Mouse (Mus musculus) embryonic stem cell, embryonic (primary cell): Measurements from ENCODE around the gene Coq9.

Experiments used
- CTCF ChIA-PET, 4 experiments: fragments of 300-600 bp in 2 of 4; fragments of 350-600 bp in 2 of 4; sonication (Branson Sonifier 250); formaldehyde crosslinking; loops; one replicate each; lab custom pipeline; 2022; ENCODE audit warnings: inconsistent platforms in 2 of 4; lab: Charles Lee
- POLR2A ChIA-PET, 4 experiments: fragments of 300-600 bp in 2 of 4; fragments of 350-600 bp in 2 of 4; sonication (Branson Sonifier 250); formaldehyde crosslinking; loops; one replicate each; lab custom pipeline; 2022; ENCODE audit warnings: antibody characterized with exemption in 4 of 4, inconsistent platforms in 1 of 4; lab: Charles Lee

Gene Coq9

DNA sequence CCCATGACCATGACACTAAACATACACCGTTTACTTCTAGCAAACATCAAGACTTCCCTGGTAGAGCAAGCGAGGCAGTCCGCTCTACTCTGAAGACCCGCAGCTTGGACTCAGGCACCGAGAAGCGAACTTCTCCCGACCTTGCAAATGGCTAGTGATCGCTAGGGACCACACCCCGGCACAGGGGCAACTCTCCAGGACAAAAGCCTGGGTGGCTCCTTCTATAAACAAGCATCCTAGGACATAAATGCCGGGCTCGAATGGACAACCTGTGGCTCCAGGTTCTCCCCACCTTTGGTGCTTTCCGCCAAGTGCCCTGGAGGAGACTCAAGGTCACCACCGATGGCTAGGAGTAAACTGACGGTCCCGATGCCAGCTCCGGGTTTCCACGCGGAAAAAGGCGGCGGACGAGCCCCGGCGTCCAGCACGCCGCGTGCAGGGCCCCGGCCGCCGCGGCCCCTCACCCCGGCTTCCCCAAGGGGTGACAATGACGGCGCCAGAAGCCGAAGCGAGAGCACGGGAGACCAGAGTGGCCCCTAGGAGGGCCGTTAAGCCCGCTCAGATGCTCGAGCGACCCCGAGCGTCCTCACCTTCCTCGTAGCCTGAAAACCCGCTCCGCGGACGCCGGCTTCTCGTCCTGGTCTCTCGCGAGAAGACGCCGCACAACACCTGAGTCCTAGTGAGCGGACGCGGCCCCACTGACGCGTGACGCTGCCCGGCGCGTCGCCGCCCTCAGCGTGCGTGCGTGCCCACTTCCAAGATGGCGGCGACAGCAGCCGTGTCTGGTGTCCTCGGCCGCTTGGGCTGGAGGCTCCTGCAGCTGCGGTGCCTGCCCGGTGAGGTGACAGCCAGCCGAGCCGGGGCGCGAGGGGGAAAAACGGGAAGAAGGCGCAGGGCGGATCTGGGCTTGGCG, at the start of gene Coq9, which contains the start of gene Ciapin1:
Coq9 (plus strand) TSS at position 660 of the 913 bp plus-strand sequence.
Ciapin1 (minus strand) TSS at position 697 of the 913 bp plus-strand sequence.
- ChIA-PET POLR2A (interaction anchor here in 3 of 4 experiments (0.7 to 5.6 kb wide), 29 partner anchors 8 to 435 kb away, joined by 3 to 84 read pairs (median 4); partner anchors contain the start of genes Dok4 (in 2 of the 3), Fam192a (in 2 of the 3), Rspry1 (in 2 of the 3) and Katnb1 (in 1 of the 3)), CTCF (interaction anchor here (0.6 to 1.7 kb wide), 7 partner anchors 15 to 978 kb away, joined by 3 to 7 read pairs (median 4); no protein-coding TSS in a partner anchor)

DNA sequence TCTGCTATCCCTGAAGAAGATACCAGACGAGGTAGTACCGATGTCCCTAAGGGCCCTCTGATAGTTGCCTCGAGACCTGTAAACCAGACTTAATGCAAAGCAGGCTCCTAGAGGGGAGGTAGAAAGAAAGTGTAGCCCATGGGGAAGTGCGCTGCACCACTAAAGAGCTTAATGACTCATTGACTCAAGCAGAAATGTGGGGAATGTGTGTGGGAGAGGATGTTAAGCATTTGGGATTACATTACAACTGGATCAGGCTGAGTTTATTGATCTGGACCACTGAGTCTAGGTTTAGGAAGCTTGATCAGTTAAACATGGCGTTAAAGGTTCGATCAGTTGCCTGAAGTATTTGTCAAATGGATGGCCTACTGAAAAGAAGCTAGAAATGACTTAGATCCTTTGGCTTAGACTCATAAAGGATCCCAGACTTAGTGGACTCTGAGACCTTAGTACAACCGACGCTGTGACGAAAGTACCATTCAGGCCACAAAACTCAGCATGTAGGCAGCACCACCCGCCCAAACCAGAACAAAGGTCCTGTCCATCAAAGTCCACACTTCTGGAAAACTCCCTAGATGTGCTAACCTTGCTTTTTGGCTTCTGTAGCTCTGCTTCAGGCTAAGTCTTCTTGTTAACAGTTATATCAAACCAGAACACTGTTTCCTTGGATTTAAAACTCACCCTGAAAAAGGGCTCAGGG, 48.7 kb upstream of the Coq9 start:
- ChIA-PET CTCF (interaction anchor here in 1 of 4 experiments (0.8 kb wide), 1 partner anchor 12 kb away, joined by 3 read pairs; no protein-coding TSS in a partner anchor), POLR2A (interaction anchor here in 2 of 4 experiments (1.2 to 1.4 kb wide), 2 partner anchors 17 kb away, joined by 5 read pairs; partner anchors contain the start of gene Cx3cl1 (in 2 of the 2))

DNA sequence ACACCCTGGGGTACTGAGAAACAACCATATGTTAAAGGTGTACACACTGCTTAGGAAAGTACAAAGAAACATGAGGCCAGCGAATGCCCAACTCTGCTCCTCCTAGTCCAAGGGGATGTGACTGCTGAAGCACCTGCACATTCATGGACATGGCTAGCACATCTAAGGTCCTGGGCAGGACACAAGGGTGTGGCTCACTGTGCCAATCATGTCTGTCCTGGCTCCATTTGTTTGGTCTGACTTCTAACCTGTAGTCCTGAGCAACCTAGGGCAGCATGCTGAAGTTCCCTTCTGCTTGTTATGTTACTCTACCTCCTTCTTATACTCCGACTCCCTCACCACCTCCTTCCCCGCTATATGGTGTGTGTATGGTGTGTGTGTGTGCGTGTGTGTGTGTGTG, 43.8 kb upstream of the Coq9 start:
- ChIA-PET POLR2A (no interaction called here), CTCF (no interaction called here)

DNA sequence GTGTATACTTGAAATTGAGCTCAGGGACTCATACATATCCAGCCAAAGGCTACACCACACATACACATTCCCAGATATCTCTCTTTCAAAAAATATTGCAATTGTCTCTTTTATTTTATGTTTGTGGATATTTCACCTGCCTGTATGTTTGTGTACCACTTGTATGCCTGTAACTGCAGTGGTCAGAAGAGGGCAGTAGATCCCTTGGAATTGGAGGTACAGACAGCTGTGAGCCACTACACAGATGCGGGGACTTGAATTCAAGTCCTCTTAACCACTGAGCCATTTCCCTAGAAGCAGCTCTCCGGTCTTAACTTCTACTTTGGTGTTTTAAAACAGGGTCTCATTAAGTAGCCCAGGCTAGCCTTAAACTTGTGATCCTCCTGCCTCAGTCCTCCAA, 43.3 kb upstream of the Coq9 start:
- CTCF ChIA-PET: no interaction called here
- POLR2A ChIA-PET: interaction anchor here in 1 of 4 experiments (0.6 kb wide), 1 partner anchor 65 kb away, joined by 6 read pairs; no protein-coding TSS in a partner anchor

DNA sequence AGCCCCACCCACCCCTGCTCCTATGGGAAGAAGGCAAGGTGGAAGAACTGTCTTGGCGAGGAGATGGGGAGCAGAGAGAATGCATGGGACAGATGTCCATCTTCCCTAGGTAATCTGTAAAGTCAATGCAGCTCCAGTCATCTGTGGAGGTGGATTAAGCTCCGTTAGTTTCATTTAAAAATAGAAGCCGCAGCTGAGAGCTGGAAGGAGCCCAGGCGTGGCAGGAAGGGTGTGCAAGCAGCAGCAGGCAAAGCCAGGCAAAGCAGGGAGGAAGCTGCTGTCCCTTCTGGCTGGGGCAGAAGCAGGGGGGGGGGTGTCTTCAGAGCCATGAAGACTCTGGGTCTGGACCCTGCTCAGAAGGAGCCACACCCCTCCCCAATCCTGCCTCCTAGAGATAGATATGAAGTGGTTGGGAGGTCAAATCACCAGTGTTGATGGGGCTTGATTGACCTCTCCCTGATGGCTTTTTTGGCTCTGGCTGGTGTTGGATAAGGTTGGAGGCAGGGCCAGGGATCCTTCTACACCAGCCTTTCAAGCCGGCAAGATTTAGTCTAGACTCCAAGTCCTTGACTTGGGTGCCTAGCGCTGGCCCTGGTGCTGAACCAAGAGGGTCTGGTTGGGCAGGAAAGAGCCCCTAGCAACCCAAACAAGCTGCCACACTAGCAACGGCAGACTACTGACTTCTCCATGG, 37.7 kb upstream of the Coq9 start:
- ChIA-PET CTCF (interaction anchor here in 3 of 4 experiments (0.6 to 2.7 kb wide), 6 partner anchors 11 to 122 kb away, joined by 3 to 11 read pairs (median 4); no protein-coding TSS in a partner anchor), POLR2A (interaction anchor here in 2 of 4 experiments (1.4 to 1.6 kb wide), 2 partner anchors 9 to 28 kb away, joined by 3 to 4 read pairs; partner anchors contain the start of gene Cx3cl1 (in 1 of the 2))

DNA sequence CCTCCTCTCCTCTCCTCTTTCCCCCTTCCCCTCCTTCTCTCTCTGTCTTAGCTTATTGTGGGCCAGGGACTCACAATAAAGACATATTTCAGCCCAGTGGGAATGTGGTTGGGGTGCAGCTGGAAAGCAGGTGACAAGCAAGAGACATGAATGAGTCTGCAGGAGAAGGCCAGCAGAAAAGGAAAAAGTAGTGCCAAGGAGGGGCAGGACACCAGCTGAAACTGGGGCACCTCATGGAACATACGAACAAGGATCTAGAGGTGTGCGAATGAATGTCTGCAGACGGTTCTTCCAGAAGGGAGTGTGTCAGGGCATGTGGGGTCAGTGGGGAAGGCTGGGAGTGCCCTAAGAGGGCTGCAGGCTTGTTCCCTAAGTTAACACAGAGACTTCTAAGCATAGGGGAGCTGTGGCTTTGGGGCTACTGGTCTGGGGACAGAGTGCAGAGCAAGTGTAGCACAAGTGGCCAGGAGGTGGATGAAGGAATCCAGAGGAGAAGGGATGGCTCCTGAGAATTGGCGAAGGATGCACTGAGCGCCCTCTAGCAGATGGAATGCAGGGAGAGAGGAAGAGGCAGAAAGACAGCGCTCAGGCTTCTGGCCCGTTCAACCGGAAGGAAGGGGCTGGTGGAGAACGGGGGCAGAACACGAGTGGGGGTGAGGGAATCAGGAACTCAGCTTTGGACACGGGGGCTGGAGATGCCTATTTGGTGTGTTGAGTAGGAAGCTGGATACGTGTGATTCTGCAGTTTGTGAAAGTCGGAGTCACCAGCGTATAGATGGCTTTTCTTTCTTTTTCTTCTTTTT, 36.6 kb upstream of the Coq9 start:
- POLR2A ChIA-PET: interaction anchor here in 3 of 4 experiments (0.5 to 1.6 kb wide), 5 partner anchors 10 to 767 kb away, joined by 3 to 10 read pairs (median 3); partner anchors contain the start of gene Cx3cl1 (in 1 of the 3)
- CTCF ChIA-PET: interaction anchor here in 3 of 4 experiments (0.6 to 2.7 kb wide), 7 partner anchors 12 to 121 kb away, joined by 3 to 11 read pairs (median 4); no protein-coding TSS in a partner anchor

DNA sequence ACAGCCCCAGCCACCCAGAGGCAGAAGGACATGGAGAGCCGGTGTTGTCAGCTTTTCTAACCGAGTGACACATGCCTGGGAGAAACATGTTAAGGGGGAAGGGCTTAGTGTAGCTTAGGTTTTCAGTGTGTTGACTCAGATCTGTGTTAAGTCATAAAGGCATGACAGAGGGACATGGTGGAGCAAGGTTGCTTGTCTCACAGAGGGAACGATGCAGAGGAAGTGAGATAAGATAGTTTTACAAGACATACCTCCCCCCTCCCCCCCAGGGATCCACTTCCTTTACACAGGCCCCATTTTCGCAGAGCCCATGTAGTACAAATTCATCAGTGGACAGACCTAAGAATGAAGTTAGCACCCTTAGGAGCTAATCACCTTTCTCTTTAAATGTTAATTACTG, 35.7 kb upstream of the Coq9 start:
- ChIA-PET POLR2A (interaction anchor here in 2 of 4 experiments (0.5 to 1.0 kb wide), 5 partner anchors 21 to 888 kb away, joined by 3 read pairs; no protein-coding TSS in a partner anchor), CTCF (interaction anchor here (0.6 to 2.7 kb wide), 5 partner anchors 12 to 828 kb away, joined by 3 to 11 read pairs (median 5); no protein-coding TSS in a partner anchor)

DNA sequence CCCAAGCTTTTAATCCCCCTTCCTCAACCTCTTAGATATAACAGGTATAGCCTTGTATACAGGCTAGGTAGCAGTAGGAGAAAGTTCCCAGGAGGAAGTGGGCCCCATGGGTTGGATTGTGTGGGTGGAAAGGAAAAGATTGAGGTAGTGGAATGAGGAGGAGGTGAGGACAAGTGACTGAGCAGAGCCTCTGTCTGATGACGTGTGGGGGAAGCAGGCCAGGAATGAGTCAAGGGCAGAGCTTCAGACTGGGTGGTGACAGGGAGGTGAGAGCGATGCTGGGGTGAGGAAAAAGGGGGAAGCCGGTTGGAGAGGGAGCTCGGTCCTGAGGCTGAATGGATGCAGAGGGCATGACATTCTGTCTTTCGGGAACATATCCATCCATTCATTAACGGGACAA, 34.6 kb upstream of the Coq9 start:
- CTCF ChIA-PET: interaction anchor here in 1 of 4 experiments (2.7 kb wide), 1 partner anchor 11 kb away, joined by 11 read pairs; no protein-coding TSS in a partner anchor
- POLR2A ChIA-PET: interaction anchor here in 1 of 4 experiments (0.6 kb wide), 1 partner anchor 60 kb away, joined by 6 read pairs; no protein-coding TSS in a partner anchor

DNA sequence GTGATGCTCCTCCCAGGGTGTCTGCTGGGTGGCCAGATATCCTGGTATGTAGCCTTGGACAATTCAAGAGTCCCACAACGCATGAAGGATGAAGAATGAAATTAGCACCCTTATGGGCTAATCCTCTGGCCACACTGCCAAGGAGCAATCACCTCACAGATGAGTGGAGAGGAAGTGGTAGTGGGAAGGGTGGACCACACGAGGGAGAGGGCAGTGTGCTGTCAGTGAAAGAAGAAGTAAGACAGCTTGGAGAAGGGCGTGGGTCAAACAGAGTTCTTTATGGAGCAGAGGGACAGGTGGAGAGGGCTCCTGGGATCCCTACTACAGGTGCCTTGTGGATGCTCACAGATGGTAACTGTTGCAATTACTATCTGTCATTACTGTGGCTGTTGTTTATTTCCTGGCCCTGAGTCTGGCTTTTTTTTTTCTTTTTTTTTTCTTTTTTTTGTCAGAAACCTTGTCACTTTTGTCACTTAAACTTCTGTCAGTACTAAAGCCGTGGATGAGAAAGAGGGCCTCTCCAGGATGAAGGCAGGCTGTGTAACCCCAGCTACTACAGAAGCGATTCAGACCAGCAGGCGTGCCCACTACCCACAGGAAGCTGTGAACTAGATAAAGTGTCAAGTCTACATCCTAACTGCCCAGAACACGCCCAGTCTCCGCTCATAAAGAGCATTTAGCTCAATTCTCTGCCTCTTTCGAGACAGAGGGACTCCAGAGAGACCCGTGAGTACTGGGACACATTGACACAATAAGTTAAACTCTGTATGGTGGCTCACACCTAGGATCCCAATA, 33.4 kb upstream of the Coq9 start:
- CTCF ChIA-PET: interaction anchor here in 2 of 4 experiments (0.5 to 1.2 kb wide), 2 partner anchors 10 to 101 kb away, joined by 3 to 18 read pairs; no protein-coding TSS in a partner anchor
- POLR2A ChIA-PET: interaction anchor here in 1 of 4 experiments (0.8 to 2.4 kb wide), 2 partner anchors 13 to 16 kb away, joined by 5 to 6 read pairs; no protein-coding TSS in a partner anchor

DNA sequence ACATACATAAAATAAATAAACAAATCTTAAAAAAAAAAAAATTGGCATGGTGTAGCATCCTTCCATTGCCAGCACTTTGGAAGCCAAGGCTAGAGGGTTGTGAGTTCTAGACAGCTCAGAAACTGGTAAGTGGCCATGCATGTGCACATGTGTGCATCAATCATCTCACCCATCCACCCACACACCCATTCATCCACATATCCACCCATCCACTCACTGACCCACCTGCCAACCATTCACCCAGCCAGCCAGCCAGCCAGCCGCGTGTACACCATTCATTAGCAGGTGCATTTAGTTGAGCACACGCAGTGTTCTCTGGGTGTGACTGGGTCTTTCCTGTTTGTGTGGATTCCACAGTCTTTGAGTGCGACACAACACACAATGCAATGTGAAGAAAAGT, 32.3 kb upstream of the Coq9 start:
- ChIA-PET CTCF (interaction anchor here in 2 of 4 experiments (0.7 to 1.4 kb wide), 3 partner anchors 9 to 168 kb away, joined by 3 to 5 read pairs (median 3); no protein-coding TSS in a partner anchor), POLR2A (interaction anchor here in 3 of 4 experiments (1.2 to 2.4 kb wide), 4 partner anchors 14 to 100 kb away, joined by 3 to 6 read pairs (median 5); no protein-coding TSS in a partner anchor)

DNA sequence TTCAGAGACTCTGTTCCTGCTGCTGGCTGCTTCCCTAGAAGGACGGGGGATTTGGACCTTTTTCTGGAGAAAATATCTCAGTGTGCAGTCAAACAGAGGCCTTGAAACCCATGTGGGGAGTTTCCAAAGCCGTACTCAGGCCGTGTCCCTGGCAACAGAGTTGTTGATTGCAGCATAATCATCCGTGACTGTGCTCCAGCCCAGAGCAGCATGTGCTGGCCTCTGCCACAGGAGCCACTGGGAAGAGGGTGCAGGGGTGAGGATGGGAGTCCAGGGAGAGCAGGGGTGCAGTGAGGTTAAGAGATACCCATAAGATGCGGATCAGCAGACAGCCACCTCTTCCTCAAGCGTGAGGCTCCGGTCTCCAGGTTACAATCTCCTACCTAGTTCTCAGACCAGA, 30.6 kb upstream of the Coq9 start:
- CTCF ChIA-PET: no interaction called here
- POLR2A ChIA-PET: interaction anchor here in 1 of 4 experiments (0.6 kb wide), 1 partner anchor 122 kb away, joined by 6 read pairs; no protein-coding TSS in a partner anchor

DNA sequence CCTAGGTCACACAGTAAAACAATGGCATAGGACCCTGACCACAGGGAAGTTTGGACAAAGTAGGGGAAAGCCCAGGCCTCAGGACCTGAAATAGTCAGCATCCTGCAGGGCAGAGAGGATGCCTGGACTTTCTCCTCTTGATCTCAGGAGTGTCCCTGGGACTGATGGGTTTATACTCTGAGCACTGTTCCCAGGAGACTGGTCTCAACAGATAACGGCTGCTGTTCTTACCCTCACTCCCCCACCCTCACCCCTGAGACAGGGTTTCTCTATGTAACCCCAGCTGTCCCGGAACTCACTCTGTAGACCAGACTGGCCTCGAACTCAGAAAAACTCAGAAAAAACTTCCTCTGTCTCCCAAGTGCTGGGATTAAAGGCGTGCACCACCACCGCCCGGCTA, 29.7 kb upstream of the Coq9 start:
- ChIA-PET POLR2A (no interaction called here), CTCF (no interaction called here)

DNA sequence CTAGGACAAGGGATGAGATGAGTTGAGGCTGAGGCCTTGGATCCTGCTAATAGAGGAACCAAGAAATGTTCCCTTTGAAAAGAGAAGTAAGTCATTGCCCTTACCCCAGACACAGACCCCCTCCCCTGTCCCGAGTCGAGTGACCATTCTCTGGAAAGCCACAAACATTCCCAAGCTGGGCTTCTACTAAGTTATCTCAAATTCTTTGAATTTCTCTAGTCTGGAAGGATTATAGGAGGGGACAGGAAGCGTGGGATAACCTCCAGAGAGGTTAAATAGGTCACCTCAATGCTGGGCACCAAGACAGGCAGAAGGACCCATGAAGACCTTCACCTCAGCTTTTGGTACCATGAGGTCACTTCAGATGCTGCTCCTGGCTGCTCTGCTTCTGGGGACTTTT, 28.0 kb upstream of the Coq9 start, which contains the start of gene Ccl17:
Ccl17 (plus strand) TSS at position 301 of the 400 bp plus-strand sequence.
- CTCF ChIA-PET: interaction anchor here in 2 of 4 experiments (1.3 to 2.4 kb wide), 2 partner anchors 106 kb away, joined by 6 to 7 read pairs; no protein-coding TSS in a partner anchor

DNA sequence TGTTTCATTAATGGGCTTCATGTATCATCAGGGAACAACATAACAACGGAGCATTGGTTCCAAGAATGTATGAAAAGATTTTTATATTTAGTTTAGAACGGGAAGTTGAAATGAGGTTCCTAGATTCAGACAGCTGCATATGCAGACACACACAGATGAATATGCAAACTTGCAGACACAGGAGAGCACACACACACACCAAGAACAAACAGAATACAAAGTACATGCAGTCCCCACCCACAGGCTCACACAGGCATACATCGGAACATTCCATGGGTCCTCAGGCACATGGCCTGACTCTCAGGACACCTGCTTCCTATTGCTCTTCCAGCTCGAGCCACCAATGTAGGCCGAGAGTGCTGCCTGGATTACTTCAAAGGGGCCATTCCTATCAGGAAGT, 27.3 kb upstream of the Coq9 start:
- POLR2A ChIA-PET: interaction anchor here in 1 of 4 experiments (1.5 kb wide), 1 partner anchor 39 kb away, joined by 3 read pairs; the partner anchor contains the start of gene Cx3cl1
- CTCF ChIA-PET: interaction anchor here in 2 of 4 experiments (1.0 to 2.4 kb wide), 3 partner anchors 12 to 107 kb away, joined by 4 to 7 read pairs (median 6); no protein-coding TSS in a partner anchor

More for the DNA sequence above, 28.0 kb upstream of the Coq9 start, which contains the start of gene Ccl17:
- POLR2A ChIA-PET: interaction anchor here in 1 of 4 experiments (1.0 to 1.5 kb wide), 2 partner anchors 10 to 39 kb away, joined by 3 read pairs; partner anchors contain the start of gene Cx3cl1

DNA sequence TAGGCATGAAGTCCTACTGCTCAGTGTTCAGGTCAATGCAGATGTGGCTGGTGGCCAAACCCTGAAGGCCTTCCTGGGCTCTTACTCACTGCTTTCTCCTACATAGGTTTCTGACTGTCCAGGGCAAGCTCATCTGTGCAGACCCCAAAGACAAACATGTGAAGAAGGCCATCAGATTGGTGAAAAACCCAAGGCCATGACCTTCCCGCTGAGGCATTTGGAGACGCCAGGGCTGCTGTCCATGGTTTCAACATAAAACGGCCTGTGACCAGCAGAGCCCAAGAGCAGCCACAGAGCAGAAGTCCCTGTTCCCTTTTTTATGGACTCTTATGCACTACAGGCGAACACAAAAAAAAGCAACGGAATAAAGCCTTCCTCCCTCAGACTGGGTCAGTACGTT, 26.5 kb upstream of the Coq9 start:
- CTCF ChIA-PET: interaction anchor here in 2 of 4 experiments (1.0 to 2.4 kb wide), 3 partner anchors 11 to 108 kb away, joined by 4 to 7 read pairs (median 6); no protein-coding TSS in a partner anchor

More for the DNA sequence above, 26.5 kb upstream of the Coq9 start:
- POLR2A ChIA-PET: interaction anchor here in 2 of 4 experiments (0.7 to 1.5 kb wide), 3 partner anchors 40 to 210 kb away, joined by 3 to 5 read pairs (median 3); partner anchors contain the start of gene Cx3cl1 (in 1 of the 2)
